Mouse (Mus musculus) thymus, adult 2 months (tissue): ENCODE data around the gene 9130023H24Rik.

Experiments
- CTCF ChIP-seq: fragments of 200-500 bp; IDR thresholded peaks from 2 replicates; pipeline ENCODE4 v1.5.1; 2012; ENCODE audit warnings: mild to moderate bottlenecking, control low read depth, low read length, moderate library complexity, borderline replicate concordance; ENCODE audit not compliant: control insufficient read depth, poor library complexity, insufficient read depth; ENCODE audit errors: extremely low read depth
- POLR2A ChIP-seq: fragments of 200-500 bp; IDR thresholded peaks from 2 replicates; pipeline ENCODE4 v1.6.1; 2012; ENCODE audit warnings: mild to moderate bottlenecking, low read length, control low read depth, moderate library complexity; ENCODE audit not compliant: control insufficient read depth, poor library complexity, insufficient read depth; ENCODE audit errors: extremely low read depth

- TF ChIP-seq CTCF: no peak
- TF ChIP-seq POLR2A: no peak
Measured at GRCm38 (mm10) chr7:128204179-128204578, 33.7 kb downstream of the 9130023H24Rik start.
